Mouse (Mus musculus) lung, adult 2 months (tissue): ENCODE data around the gene Calhm6. TPM values are rescaled to one million over a fixed set of nuclear protein-coding genes. Genes with fewer than 3 reads are reported as not detected.

Experiments used
- DNase-seq: peaks from one replicate; pipeline ENCODE4 v3.0.0; 2022
- H3K4me1 ChIP-seq: fragments of 200-500 bp; 2 replicates; pipeline ENCODE4 v1.6.1; 2011; ENCODE audit warnings: low read length; ENCODE audit not compliant: control insufficient read depth, insufficient read depth
- H3K4me3 ChIP-seq: fragments of 200-500 bp; replicated peaks from 2 replicates; pipeline ENCODE3; 2011; ENCODE audit warnings: low read depth, mild to moderate bottlenecking, control low read depth, low read length; ENCODE audit errors: extremely low read depth
- CTCF ChIP-seq: fragments of 200-500 bp; IDR thresholded peaks from 2 replicates; pipeline ENCODE4 v1.5.1; 2011; ENCODE audit warnings: mild to moderate bottlenecking, low read length, control low read depth; ENCODE audit not compliant: insufficient read depth
- POLR2A ChIP-seq: fragments of 200-500 bp; IDR thresholded peaks from 2 replicates; pipeline ENCODE4 v1.6.1; 2011; ENCODE audit warnings: low read depth, mild to moderate bottlenecking, control low read depth, low read length, borderline replicate concordance; ENCODE audit errors: extremely low read depth
- WGBS: fragments of 180-500 bp; shearing (Covaris S2); methylation state at CpG from one replicate; pipeline ENCODE4 v1.1.7; 2018; 5-methylcytosine and 5-hydroxymethylcytosine counted together
- polyA plus RNA-seq: library from polyadenylated mRNA; depleted of rRNA; stranded (reverse); fragments of >200 nt; gene quantifications from 2 replicates; pipeline ENCODE4 v1.2.3, GENCODE M21; 2012; rRNA removed

Gene Calhm6
- polyA plus RNA-seq, 1 experiment, result 2.4 TPM

DNA sequence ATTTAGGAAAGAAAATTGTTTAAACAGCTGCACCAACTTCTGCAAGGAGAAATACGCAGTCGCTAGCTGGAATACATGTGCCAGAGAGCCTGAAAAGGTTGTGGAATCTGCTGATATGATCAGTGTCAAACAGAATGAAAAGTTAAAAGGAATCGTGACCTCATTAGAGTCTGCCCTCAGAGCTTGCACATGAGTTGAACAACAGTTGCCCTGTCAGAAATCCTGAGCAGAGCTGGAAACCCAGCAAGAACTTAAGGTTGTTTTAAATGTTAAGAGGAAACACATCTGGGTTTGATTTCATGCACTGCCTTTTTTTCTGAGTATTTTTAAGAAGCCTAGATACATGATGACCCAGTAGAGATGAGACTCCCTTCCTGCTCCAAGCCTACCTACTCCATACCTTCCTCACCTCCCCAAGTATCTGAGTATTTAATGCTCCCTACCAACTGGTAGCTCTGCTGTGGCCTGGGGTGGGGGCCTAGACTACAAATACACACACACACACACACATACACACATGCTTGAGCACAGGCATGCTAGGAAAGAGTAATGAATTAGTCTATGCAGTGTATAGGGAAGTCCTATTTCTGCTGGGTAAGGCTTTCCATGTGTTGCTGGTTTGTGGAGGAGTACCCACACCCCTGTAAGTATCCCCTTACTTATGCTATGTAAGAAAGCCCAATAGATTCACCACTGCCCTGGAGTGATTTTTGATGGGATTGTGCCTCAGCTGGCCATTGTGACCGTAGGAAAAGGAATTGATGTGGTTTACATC, 15.6 kb downstream of the Calhm6 start:
- TF ChIP-seq POLR2A (no peak), CTCF (no peak)
- Histone ChIP-seq H3K4me3 (no peak overlapping the region), H3K4me1 (no peaks in the 10 kb centered on the region)
- no peak for DNase-seq
- 63% methylated on average over 4 of the region's 4 CpGs for WGBS

DNA sequence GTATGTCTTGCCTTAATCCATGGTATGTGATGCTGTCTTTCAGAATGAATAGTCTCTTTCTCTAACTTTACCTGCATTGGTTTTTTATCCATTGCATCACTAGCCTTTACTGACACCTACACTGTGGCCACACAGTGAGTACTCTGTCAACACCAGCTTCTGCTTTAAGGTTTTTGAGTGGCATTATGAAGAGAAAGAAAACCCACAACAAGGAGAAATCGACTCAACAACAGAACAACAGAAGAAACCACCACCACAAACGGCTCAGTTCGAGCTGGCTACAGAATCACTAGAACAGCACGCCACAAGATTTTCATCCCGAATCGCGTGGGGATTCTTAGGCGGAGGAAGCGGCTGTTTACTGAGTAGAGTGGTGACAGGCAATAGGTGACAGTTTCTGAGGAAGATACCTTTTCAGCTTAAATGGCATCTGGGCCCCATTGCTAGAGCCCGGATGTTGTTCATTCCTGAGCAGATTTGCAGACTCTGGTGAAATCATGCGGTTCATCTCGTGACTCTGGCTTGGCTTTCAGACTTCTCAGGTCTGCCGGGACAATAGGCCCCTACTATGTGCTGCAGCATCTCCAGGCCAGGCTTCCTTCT, 16.8 kb downstream of the Calhm6 start:
- Histone ChIP-seq H3K4me3 (no peak overlapping the region), H3K4me1 (no peaks in the 10 kb centered on the region)
- TF ChIP-seq POLR2A (no peak), CTCF (no peak)
- WGBS, result 70% methylated on average over 13 of the region's 13 CpGs
- DNase-seq, result no peak

DNA sequence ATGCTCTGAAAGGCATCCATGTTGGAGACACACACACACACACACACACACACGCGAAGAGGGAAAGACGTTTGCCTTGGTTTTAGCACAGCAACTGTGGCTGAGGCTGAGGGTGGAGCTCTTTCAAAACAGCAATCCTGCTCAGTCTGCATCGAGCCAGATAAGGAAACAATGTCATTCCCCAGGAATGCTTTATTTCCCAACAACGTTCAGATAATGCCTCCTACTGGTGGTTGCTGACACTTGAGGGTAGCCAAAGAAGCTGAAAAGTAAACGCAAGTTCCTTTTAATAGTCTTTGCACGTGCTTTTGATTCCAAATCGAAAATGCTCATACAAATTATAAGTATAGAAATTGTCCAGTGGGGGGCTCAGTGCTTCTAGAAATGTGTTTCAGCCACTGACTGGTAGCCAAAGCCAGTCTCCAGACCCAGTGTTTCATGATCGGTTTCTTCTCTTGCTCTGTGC, 31.3 kb downstream of the Calhm6 start, which contains the start of gene Calhm5:
TSS of gene Calhm5 (minus strand) at position 102 of the 466 bp plus-strand sequence.
- TF ChIP-seq CTCF (0 out of 2 replicates have a peak, but pooled peaks have one; percentile 17), POLR2A (peak; percentile 51; the same call in 1 of the 2 replicates)
- Histone ChIP-seq H3K4me3 (peak within 1 kb of the TSS; percentile 55), H3K4me1 (no peaks in the 10 kb centered on the region)
- 5% methylated on average over 9 of the region's 9 CpGs for WGBS
- peak; percentile 34 for DNase-seq

DNA sequence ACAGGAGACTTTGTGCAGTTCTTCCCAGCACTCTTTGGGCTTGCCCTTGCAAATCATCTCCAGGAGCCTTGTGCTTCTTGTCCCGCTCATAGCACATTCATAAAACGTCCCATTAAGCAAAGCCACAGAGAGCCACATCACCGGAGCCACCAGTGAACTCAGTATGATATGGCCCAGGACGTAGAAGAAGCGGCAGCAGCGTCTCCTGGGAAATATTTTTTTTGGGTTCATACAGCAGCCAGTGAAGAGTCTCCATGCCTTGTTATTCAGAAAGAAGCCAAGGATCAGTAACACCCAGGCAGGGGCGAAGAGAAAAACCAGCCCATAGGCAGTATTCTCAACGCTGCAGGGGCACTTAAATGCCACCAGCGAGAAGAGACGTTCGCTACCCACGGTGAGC, 31.8 kb downstream of the Calhm6 start:
- Histone ChIP-seq H3K4me1 (no peaks in the 10 kb centered on the region), H3K4me3 (peak overlapping the region; percentile 55)
- WGBS, result 59% methylated on average over 12 of the region's 12 CpGs
- no peak for DNase-seq
- TF ChIP-seq POLR2A, result no peak
- no peak for TF ChIP-seq CTCF

DNA sequence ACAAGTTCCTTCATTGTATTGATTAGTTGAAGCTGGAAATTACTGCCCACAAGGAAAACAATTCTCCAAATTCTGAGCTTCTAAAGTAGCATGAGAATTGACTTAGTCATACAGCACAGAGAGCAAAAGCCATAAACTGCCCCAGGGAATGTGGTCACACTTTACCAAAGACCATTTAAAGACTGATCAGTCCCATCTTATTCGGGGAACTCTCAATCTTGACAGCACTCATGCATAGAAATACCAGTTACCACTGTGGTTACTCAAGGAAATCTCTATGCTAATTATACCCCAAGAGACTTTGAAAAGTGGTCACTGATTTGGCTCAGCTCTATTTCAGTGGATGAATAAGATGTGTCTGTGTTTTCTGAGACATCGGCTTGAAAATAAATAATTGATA, 32.6 kb downstream of the Calhm6 start:
- Histone ChIP-seq H3K4me3 (no peak overlapping the region), H3K4me1 (no peaks in the 10 kb centered on the region)
- no peak for DNase-seq
- no peak for TF ChIP-seq CTCF
- no peak for TF ChIP-seq POLR2A
- 66% methylated on average over 2 of the region's 2 CpGs for WGBS

DNA sequence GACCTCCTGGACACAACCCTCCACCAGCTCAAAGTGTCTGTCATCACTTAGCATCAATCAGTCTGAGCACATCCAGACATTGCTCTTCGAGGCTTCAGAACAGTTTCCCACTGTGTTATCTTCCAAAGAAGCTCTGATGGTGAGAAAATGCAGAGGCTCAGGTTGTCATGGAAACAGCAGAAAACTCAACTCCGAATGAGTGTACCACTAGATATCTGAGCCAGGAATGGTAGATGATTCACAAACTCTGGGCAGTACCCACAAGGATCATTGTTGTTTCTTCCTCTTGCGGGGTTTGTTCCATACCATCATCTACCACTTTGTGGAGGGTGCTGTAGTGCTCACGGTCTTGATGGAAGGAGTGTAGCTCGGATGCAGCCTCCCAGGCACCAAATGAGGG, 35.9 kb downstream of the Calhm6 start:
- TF ChIP-seq POLR2A, result no peak
- no peak for TF ChIP-seq CTCF
- H3K4me3 ChIP-seq, result no peak overlapping the region
- WGBS, result 72% methylated on average over 5 of the region's 5 CpGs
- no peak for DNase-seq
- H3K4me1 ChIP-seq, result no peaks in the 10 kb centered on the region

DNA sequence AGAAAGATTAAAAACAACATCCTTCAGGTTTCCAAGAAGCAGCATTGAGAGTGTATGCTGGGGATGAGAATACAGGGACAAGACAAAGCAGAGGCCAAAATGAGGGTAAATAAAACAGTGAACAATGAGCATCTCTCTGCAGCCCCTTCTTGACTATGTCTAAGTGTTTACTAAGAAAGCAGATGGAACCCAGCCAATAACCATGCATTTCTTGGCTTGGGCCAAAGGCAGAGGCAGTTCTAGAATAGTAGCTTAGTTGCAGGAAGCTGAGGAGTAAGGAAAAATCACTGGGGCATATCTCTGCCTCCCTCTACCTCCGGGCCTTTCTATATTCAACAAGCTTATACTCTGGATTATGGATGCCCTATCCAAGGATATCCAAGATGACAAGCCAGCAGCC, 37.3 kb downstream of the Calhm6 start:
- WGBS, result 58% methylated on average over 1 of the region's 1 CpGs
- DNase-seq, result no peak
- Histone ChIP-seq H3K4me1 (no peaks in the 10 kb centered on the region), H3K4me3 (no peak overlapping the region)
- no peak for TF ChIP-seq CTCF
- no peak for TF ChIP-seq POLR2A

DNA sequence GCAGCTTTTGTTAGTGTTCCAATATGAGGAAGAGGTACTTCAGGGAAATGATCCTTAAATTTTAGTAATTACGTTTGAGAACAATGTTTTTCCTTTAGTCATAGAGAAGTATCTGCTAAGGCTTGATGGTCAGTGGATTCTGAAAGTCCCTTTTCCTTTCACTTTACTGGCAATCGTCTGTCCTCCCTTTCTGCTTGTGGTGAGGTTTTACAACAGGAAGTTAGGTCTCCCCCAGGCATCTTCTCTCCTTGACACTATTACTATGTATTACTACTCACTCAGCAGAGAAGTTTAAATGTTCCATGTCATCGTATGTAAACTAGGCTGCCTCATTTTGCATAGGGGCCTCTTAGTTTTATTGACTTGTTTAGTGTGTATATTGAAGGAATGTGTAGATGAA, 38.3 kb downstream of the Calhm6 start:
- no peak for DNase-seq
- no peaks in the 10 kb centered on the region for H3K4me1 ChIP-seq
- TF ChIP-seq CTCF (no peak), POLR2A (no peak)
- H3K4me3 ChIP-seq, result no peak overlapping the region
- WGBS, result 58% methylated on average over 3 of the region's 3 CpGs

DNA sequence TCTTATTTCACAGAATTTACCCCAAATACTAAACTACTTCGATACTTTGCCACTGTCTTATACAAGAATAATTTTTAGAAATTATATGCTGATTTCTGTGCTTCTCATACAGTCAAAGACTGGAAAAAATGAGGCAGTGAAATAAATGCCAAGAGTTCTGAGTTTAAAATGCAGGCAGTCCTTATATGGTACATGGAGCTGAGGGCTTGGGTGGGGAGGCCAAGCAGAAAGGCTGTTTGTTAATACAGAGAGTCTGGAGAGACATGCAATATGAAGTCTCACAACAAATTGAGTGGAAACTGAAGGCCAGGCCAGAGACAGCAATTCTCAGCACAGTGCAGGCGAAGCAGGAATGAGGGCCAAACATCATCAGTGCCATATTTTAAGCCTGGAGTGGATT, 39.3 kb downstream of the Calhm6 start:
- Histone ChIP-seq H3K4me1 (no peaks in the 10 kb centered on the region), H3K4me3 (no peak overlapping the region)
- WGBS, result 67% methylated on average over 2 of the region's 2 CpGs
- TF ChIP-seq CTCF (no peak), POLR2A (no peak)
- no peak for DNase-seq

DNA sequence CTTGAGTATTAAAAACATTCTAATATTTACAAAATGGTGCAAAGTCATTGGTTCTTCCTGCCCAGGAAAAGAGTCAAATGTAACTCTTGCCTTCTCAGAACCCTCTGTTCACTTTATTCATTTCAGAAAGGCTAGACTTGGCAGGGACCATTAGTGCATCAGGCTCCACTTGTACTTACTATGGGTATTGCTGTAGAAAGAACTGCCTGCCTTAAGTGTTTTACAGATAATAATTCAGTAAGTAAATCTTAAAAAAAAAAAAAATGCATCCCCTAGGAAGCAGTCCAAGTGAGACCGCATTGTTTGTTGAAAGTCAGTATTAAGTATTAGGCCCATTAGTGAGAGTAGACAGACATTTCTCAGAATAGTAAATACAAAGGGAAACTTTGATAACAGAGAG, 41.3 kb downstream of the Calhm6 start:
- DNase-seq, result no peak
- WGBS, result 47% methylated on average over 1 of the region's 1 CpGs
- TF ChIP-seq CTCF (no peak), POLR2A (no peak)
- Histone ChIP-seq H3K4me3 (no peak overlapping the region), H3K4me1 (no peaks in the 10 kb centered on the region)

Other genes with a start within 250 kb of the Calhm6 start
- 1.7 and 2.8 TPM in 2 replicates for gene Rsph4a, start 222.9 kb downstream of the Calhm6 start, polyA plus RNA-seq
- 4.1 and 7.6 TPM in 2 replicates for gene Zup1, start 176.7 kb downstream of the Calhm6 start, polyA plus RNA-seq
- 24.5 and 42.9 TPM in 2 replicates for gene Rwdd1, start 108.4 kb downstream of the Calhm6 start, polyA plus RNA-seq
- gene Trappc3l, start 90.4 kb downstream of the Calhm6 start, polyA plus RNA-seq, result not detected in 2 replicates
- gene Calhm4, start 83.7 kb downstream of the Calhm6 start, polyA plus RNA-seq, result not detected in 2 replicates
- gene Calhm5, start 31.5 kb downstream of the Calhm6 start, polyA plus RNA-seq, result 0.49 and 1.2 TPM in 2 replicates
- 12.4 and 16.2 TPM in 2 replicates for gene Dse, start 79.7 kb upstream of the Calhm6 start, polyA plus RNA-seq
- gene Tspyl1, start 154.2 kb upstream of the Calhm6 start, polyA plus RNA-seq, result 26.3 and 33.6 TPM in 2 replicates
- 7.2 and 13.0 TPM in 2 replicates for gene Tspyl4, start 169.5 kb upstream of the Calhm6 start, polyA plus RNA-seq